Mouse (Mus musculus): ENCODE results near the gene Gm10097. TPM values are rescaled to one million over a fixed set of nuclear protein-coding genes. Genes with fewer than 3 reads are reported as not detected.

The Gm10097 gene
- total RNA-seq, 2 experiments from 2014 or later, result not detected

GRCm38 (mm10) chr10:5075724-5076123, 6.7 kb downstream of the Gm10097 start:
- ATAC-seq (replicated peaks; ENCODE audit: low FRiP score, poor library complexity, severe bottlenecking), result no peak

- no peak for ATAC-seq (replicated peaks; ENCODE audit: low FRiP score, poor library complexity, severe bottlenecking)
Measured at GRCm38 (mm10) chr10:5079945-5080468, 11.0 kb downstream of the Gm10097 start.

DNA sequence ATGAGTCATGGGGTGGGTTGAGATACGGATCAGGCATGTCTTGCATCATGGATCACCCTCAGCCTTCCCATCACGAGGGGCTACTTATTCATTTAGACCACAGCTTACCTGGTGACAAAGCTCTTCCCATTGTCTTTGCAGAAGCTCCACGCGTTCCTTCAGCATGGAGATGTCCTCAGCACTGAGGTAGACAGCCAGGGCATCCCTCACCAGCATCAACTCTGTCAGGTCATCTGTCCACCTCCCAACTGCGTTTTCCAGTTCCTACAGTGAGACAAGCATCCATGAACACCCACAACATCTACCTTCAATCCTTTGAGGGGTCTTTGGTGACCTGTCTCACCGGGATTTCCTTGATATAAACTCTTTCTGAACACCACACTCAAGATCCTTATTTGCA, 14.7 kb downstream of the Gm10097 start:
- ATAC-seq (replicated peaks; ENCODE audit: low FRiP score, poor library complexity, severe bottlenecking), result no peak

DNA sequence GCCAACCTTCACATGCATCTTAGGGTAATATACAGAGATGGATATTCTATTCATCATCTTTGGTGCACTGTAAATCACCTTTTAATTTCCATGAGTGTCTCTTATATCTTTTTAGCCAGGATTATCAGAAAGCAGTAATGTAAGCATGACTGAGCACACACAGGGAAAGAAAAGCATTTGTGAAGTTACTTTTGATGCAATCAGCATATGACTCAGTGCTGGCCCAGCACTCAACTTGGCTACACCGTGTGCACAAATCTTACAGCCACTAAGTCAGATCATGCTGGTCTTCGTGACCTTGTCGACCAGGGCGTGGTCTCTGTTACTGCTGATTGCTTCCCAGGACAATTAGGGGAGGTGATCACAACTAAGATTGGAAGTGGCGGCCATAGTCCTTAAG, 16.8 kb downstream of the Gm10097 start:
- no peak for ATAC-seq (replicated peaks; ENCODE audit: low FRiP score, poor library complexity, severe bottlenecking)

GRCm38 (mm10) chr10:5086329-5086728, 17.3 kb downstream of the Gm10097 start:
- ATAC-seq (replicated peaks; ENCODE audit: low FRiP score, poor library complexity, severe bottlenecking), result no peak

DNA sequence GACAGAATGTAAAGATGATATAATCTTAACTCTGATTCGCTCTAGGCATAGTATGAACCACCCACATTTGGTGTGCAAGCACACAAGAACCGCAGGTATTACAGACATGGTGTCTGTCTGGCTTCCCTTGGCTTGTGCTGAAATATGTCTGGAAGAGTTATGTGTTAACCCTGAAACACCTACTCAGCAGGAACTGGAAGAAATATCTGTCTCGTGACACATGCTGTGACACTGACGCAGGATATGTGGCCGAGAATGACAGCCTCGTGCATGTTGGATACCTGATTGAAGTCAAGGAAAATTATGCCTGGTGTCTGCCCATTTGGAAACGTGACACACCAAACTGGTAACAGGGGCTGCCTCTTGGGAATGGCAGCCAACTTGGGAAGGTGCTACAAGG, 18.3 kb downstream of the Gm10097 start:
- ATAC-seq (replicated peaks; ENCODE audit: low FRiP score, poor library complexity, severe bottlenecking), result no peak

DNA sequence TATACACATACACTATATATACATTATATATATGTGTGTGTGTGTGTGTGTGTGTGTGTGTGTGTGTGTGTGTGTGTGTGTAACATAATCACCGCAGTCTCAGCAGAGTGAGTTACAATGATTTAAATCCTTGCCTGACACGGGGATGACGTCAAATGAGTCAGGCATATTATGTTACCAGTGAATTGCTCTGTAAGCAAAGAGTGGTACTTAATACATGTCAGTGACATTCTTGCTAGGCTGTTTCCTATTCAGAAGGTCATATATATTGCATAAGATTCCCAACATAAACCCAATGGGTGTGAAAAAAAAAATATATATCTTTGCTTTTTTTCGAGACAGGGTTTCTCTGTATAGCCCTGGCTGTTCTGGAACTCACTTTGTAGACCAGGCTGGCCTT, 20.1 kb downstream of the Gm10097 start:
- ATAC-seq (replicated peaks; ENCODE audit: low FRiP score, poor library complexity, severe bottlenecking), result no peak

GRCm38 (mm10) chr10:5096996-5097753, 28.2 kb downstream of the Gm10097 start:
- no peak for ATAC-seq (replicated peaks; ENCODE audit: low FRiP score, poor library complexity, severe bottlenecking)

- no peak for ATAC-seq (replicated peaks; ENCODE audit: low FRiP score, poor library complexity, severe bottlenecking)
Measured at GRCm38 (mm10) chr10:5097754-5098137, 28.8 kb downstream of the Gm10097 start.

DNA sequence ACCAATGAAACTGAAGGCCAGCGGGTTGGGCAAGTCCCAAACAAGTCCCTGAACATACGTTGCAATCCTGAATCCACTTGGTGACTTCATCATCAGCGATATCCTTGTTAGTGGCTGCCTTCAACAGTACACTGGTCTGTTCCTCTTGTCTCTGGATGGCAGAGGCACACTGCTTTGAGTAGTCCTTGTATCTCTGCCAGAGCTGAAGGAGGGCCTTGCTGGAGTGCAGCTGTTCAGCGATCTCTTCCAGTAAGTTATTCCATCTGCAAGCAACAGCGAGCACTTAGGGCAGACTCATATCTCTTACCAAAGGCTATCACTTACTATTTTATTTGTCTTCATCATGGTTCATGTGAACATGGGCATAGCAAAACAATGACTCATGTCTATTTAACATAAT, 41.8 kb downstream of the Gm10097 start:
- ATAC-seq (replicated peaks; ENCODE audit: low FRiP score, poor library complexity, severe bottlenecking), result no peak

DNA sequence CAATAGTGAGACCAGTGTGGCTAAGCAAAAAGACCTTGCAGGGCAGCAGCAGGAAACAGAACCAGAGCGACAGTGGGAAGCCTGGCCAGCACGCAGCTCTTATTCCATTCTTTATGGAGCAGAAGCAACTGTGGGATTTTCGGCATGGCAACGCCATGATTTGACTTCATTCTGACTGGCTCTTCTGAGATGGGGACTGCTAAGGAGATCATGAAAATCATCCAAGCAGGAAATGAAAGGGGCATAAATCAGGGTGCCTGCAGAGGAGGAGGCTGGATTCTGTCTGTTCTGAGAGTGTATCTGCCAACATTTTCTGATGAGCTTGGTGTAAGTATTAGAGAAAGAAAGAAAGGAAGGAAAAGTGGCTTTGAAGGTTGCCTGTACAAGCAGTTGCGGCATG, 47.2 kb downstream of the Gm10097 start:
- ATAC-seq (replicated peaks; ENCODE audit: low FRiP score, poor library complexity, severe bottlenecking), result no peak

- no peak for ATAC-seq (replicated peaks; ENCODE audit: low FRiP score, poor library complexity, severe bottlenecking)
Measured at GRCm38 (mm10) chr10:5116720-5117119, 47.7 kb downstream of the Gm10097 start.
